Mouse (Mus musculus) lung, postnatal 0 days (tissue): ENCODE results near the gene Iqsec1. TPM values are rescaled to one million over a fixed set of nuclear protein-coding genes. Genes with fewer than 3 reads are reported as not detected.
A peak's percentile ranks its signal among the peaks of the same experiment; 100 is the strongest.

Experiments
- ATAC-seq: fragments of 200-750 bp; cut with Nextera tagmentation; 2 replicates; pipeline ENCODE4 v1.8.0; 2017; ENCODE audit warnings: moderate library complexity
- DNase-seq: peaks from one replicate; pipeline ENCODE4 v3.0.0-alpha.2; 2016; ENCODE audit warnings: low spot score
- H3K27ac ChIP-seq: fragments of 300-500 bp; sonication (generic); 2 replicates; pipeline ENCODE4 v1.5.1; 2014; ENCODE audit warnings: antibody characterized with exemption, mild to moderate bottlenecking, low read length, mixed read lengths
- H3K27me3 ChIP-seq: fragments of 300-500 bp; sonication (generic); replicated peaks from 2 replicates; pipeline ENCODE4 v1.6.1; 2014; ENCODE audit warnings: low read length, mixed read lengths; ENCODE audit not compliant: insufficient read depth
- H3K36me3 ChIP-seq: fragments of 300-500 bp; sonication (generic); 2 replicates; pipeline ENCODE4 v1.6.1; 2014; ENCODE audit warnings: low read length, mixed read lengths; ENCODE audit not compliant: insufficient read depth
- H3K4me1 ChIP-seq: fragments of 300-500 bp; sonication (generic); 2 replicates; pipeline ENCODE4 v1.6.1; 2014; ENCODE audit warnings: antibody characterized with exemption, low read depth, low read length, mixed read lengths; ENCODE audit not compliant: insufficient read depth
- H3K4me2 ChIP-seq: fragments of 300-500 bp; sonication (generic); replicated peaks from 2 replicates; pipeline ENCODE4 v1.6.1; 2014; ENCODE audit warnings: low read depth, mild to moderate bottlenecking, low read length, moderate library complexity, mixed read lengths
- H3K4me3 ChIP-seq: fragments of 300-500 bp; sonication (generic); 2 replicates; pipeline ENCODE4 v1.5.1; 2014; ENCODE audit warnings: low read depth, low read length
- H3K9ac ChIP-seq: fragments of 300-500 bp; sonication (generic); replicated peaks from 2 replicates; pipeline ENCODE4 v1.6.1; 2014; ENCODE audit warnings: low read depth, mild to moderate bottlenecking
- H3K9me3 ChIP-seq: fragments of 300-500 bp; sonication (generic); 2 replicates; pipeline ENCODE4 v1.6.1; 2016; ENCODE audit warnings: low read length, mixed read lengths
- CTCF ChIP-seq: IDR thresholded peaks from 2 replicates; pipeline ENCODE4 v1.5.1; 2016; ENCODE audit warnings: antibody characterized with exemption, mild to moderate bottlenecking
- EP300 ChIP-seq: IDR thresholded peaks from 2 replicates; pipeline ENCODE4 v1.6.1; 2016; ENCODE audit warnings: antibody characterized with exemption, mild to moderate bottlenecking, control low read depth
- WGBS: fragments of 180-500 bp; shearing (Covaris S2); extraction: QIAGEN DNeasy Blood & Tissue Kit; methylation state at CpG from one replicate; pipeline ENCODE4 v1.1.7; 2014; 5-methylcytosine and 5-hydroxymethylcytosine counted together
- polyA plus RNA-seq: library from polyadenylated mRNA; unstranded; fragments of >200 nt; fragmentation: Nextera tagmentation; extraction: Ambion mirVana; gene quantifications from 2 replicates; pipeline ENCODE4 v1.2.1, GENCODE M21; 2015

Gene Iqsec1
- polyA plus RNA-seq, 1 experiment from 2014 or later: 18.6 TPM

- WGBS: 74% methylated on average over 1 of the region's 1 CpGs
- TF ChIP-seq CTCF: no peak
- TF ChIP-seq EP300: no peak
- Histone ChIP-seq H3K9ac (no peak overlapping the region), H3K4me1 (no peaks in the 10 kb centered on the region), H3K9me3 (no peaks in the 10 kb centered on the region), H3K4me2 (no peak overlapping the region), H3K36me3 (no peaks in the 10 kb centered on the region), H3K4me3 (no peak overlapping the region), H3K27ac (no peak overlapping the region), H3K27me3 (no peaks in the 10 kb centered on the region)
- DNase-seq (no peak), ATAC-seq (no peak)
Measured at GRCm38 (mm10) chr6:90777302-90777701, 211.2 kb downstream of the Iqsec1 start.

- H3K9ac ChIP-seq: no peak overlapping the region
- DNase-seq (no peak), ATAC-seq (no peak)
- no peaks in the 10 kb centered on the region for H3K27me3 ChIP-seq
- no peak overlapping the region for H3K4me2 ChIP-seq
- no peak overlapping the region for H3K4me3 ChIP-seq
- no peaks in the 10 kb centered on the region for H3K4me1 ChIP-seq
- no peaks in the 10 kb centered on the region for H3K36me3 ChIP-seq
- TF ChIP-seq CTCF: no peak
- no peak for TF ChIP-seq EP300
- H3K9me3 ChIP-seq: no peaks in the 10 kb centered on the region
- H3K27ac ChIP-seq: no peak overlapping the region
- WGBS: 94% methylated on average over 1 of the region's 1 CpGs
Measured at GRCm38 (mm10) chr6:90775606-90776005, 212.9 kb downstream of the Iqsec1 start.

GRCm38 (mm10) chr6:90773811-90774233, 214.7 kb downstream of the Iqsec1 start:
- Histone ChIP-seq H3K4me3 (no peak overlapping the region), H3K27me3 (no peaks in the 10 kb centered on the region), H3K9ac (no peak overlapping the region), H3K4me1 (no peaks in the 10 kb centered on the region), H3K36me3 (no peaks in the 10 kb centered on the region), H3K27ac (no peak overlapping the region), H3K9me3 (no peaks in the 10 kb centered on the region), H3K4me2 (no peak overlapping the region)
- DNase-seq: no peak
- no peak for ATAC-seq
- TF ChIP-seq EP300 (no peak), CTCF (no peak)

- TF ChIP-seq CTCF: no peak
- TF ChIP-seq EP300: no peak
- ATAC-seq: peak; percentile 85
- 61% methylated on average over 5 of the region's 5 CpGs for WGBS
Measured at GRCm38 (mm10) chr6:90772120-90772519, 216.4 kb downstream of the Iqsec1 start.

GRCm38 (mm10) chr6:90768526-90768925, 220.0 kb downstream of the Iqsec1 start:
- H3K27ac ChIP-seq: no peak overlapping the region
- WGBS: 58% methylated on average over 2 of the region's 2 CpGs
- no peaks in the 10 kb centered on the region for H3K27me3 ChIP-seq
- no peaks in the 10 kb centered on the region for H3K9me3 ChIP-seq
- no peak overlapping the region for H3K4me3 ChIP-seq
- H3K4me1 ChIP-seq: peaks cover 7% of the 10 kb centered on the region
- no peak for ATAC-seq
- H3K36me3 ChIP-seq: no peaks in the 10 kb centered on the region
- no peak overlapping the region for H3K4me2 ChIP-seq
- H3K9ac ChIP-seq: no peak overlapping the region
- no peak for TF ChIP-seq EP300
- no peak for TF ChIP-seq CTCF
- DNase-seq: no peak

More at GRCm38 (mm10) chr6:90772120-90772519, 216.4 kb downstream of the Iqsec1 start:
- Histone ChIP-seq H3K36me3 (no peaks in the 10 kb centered on the region), H3K4me3 (no peak overlapping the region), H3K9ac (no peak overlapping the region), H3K9me3 (no peaks in the 10 kb centered on the region), H3K4me2 (no peak overlapping the region), H3K27ac (no peak overlapping the region), H3K27me3 (no peaks in the 10 kb centered on the region), H3K4me1 (no peaks in the 10 kb centered on the region)
- peak; percentile 76 for DNase-seq

- no peak for ATAC-seq
- no peaks in the 10 kb centered on the region for H3K36me3 ChIP-seq
Measured at GRCm38 (mm10) chr6:90767874-90768273, 220.6 kb downstream of the Iqsec1 start.

GRCm38 (mm10) chr6:90764753-90765152, 223.7 kb downstream of the Iqsec1 start:
- Histone ChIP-seq H3K4me1 (peaks cover 7% of the 10 kb centered on the region), H3K4me3 (no peak overlapping the region), H3K27ac (peak overlapping the region; percentile 82), H3K9me3 (no peaks in the 10 kb centered on the region), H3K36me3 (no peaks in the 10 kb centered on the region), H3K4me2 (no peak overlapping the region), H3K27me3 (no peaks in the 10 kb centered on the region), H3K9ac (no peak overlapping the region)
- no peak for DNase-seq
- WGBS: 81% methylated on average over 2 of the region's 2 CpGs
- TF ChIP-seq CTCF (no peak), EP300 (no peak)
- no peak for ATAC-seq

More at GRCm38 (mm10) chr6:90767874-90768273, 220.6 kb downstream of the Iqsec1 start:
- WGBS: 91% methylated on average over 1 of the region's 1 CpGs
- TF ChIP-seq EP300 (no peak), CTCF (no peak)
- Histone ChIP-seq H3K4me3 (no peak overlapping the region), H3K9me3 (no peaks in the 10 kb centered on the region), H3K4me1 (peaks cover 7% of the 10 kb centered on the region), H3K4me2 (no peak overlapping the region), H3K9ac (no peak overlapping the region), H3K27me3 (no peaks in the 10 kb centered on the region), H3K27ac (no peak overlapping the region)
- no peak for DNase-seq
